Mouse (Mus musculus): ENCODE data around the gene Pop7. TPM values are rescaled to one million over a fixed set of nuclear protein-coding genes. Genes with fewer than 3 reads are reported as not detected.
A peak's percentile ranks its signal among the peaks of the same experiment; 100 is the strongest.

Pop7 gene
- polyA plus RNA-seq, 1 experiment from 2014 or later: 43.2 TPM

DNA sequence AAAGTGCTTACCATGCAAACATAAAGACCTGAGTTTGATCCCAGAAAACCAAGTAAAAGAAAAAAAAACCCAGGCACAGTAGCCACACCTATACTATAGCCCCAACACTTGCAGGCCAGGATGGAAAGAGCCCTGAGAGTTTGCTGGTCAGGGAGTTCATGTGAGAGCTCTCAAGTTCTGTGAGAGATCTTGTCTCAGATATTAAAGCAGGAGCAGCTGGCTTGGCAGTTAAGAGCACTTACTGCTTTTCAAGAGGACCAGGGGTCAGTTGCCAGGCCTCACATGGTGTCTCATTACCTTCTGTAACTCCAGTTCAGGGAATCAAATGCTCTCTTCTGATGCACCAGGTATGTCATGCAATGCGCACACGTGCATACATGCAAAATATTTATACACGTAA, 32.4 kb upstream of the Pop7 start:
- ATAC-seq (no peak), DNase-seq (ENCODE audit: low read depth, low spot score) (no peak)
- H3K27me3 ChIP-seq: no peaks in the 10 kb centered on the region
- POLR2A ChIA-PET: no interaction called here
- no peak for TF ChIP-seq CTCF (IDR thresholded peaks at IDR 0.05)
- in situ Hi-C loops (cut with MboI; ENCODE audit: low pct_unique_long_range_greater_than_20kb): loop anchor here (5.0 kb wide), 3 partner anchors 68 to 228 kb away; partner anchors contain the start of gene Mospd3
- CTCF ChIA-PET: interaction anchor here (0.7 kb wide), 1 partner anchor 31 kb away, joined by 3 read pairs; no protein-coding TSS in a partner anchor

GRCm38 (mm10) chr5:137533117-137533827, 31.0 kb upstream of the Pop7 start, which contains the start of the genes Epo and Gnb2:
Epo (minus strand) TSS chr5:137533242.
Gnb2 (minus strand) TSS chr5:137533510.
- ChIA-PET POLR2A (interaction anchor here (0.7 to 3.2 kb wide), 2 partner anchors 67 to 107 kb away, joined by 3 to 8 read pairs; partner anchors contain the start of gene Mospd3), CTCF (no interaction called here)
- no peaks in the 10 kb centered on the region for H3K27me3 ChIP-seq
- peak; percentile 60 for ATAC-seq
- peak; percentile 99 for DNase-seq (ENCODE audit: low read depth, low spot score)
- in situ Hi-C loops (cut with MboI; ENCODE audit: low pct_unique_long_range_greater_than_20kb): loop anchor here (5.0 kb wide), 3 partner anchors 69 to 229 kb away; partner anchors contain the start of gene Mospd3
- TF ChIP-seq CTCF (IDR thresholded peaks at IDR 0.05): no peak

- no peak for DNase-seq (ENCODE audit: low read depth, low spot score)
- ChIA-PET CTCF (interaction anchor here (1.7 kb wide), 2 partner anchors 20 to 31 kb away, joined by 5 to 11 read pairs; partner anchors contain the start of gene Pop7), POLR2A (interaction anchor here (0.6 to 3.2 kb wide), 5 partner anchors 9 to 103 kb away, joined by 3 to 12 read pairs (median 5); partner anchors contain the start of gene Mospd3)
- in situ Hi-C loops (cut with MboI; ENCODE audit: low pct_unique_long_range_greater_than_20kb): loop anchor here (5.0 kb wide), 3 partner anchors 70 to 230 kb away; partner anchors contain the start of gene Mospd3
- TF ChIP-seq CTCF (IDR thresholded peaks at IDR 0.05): no peak
- ATAC-seq: peak; percentile 1
- H3K27me3 ChIP-seq: no peaks in the 10 kb centered on the region
Measured at GRCm38 (mm10) chr5:137532808-137533116, 30.4 kb upstream of the Pop7 start.

DNA sequence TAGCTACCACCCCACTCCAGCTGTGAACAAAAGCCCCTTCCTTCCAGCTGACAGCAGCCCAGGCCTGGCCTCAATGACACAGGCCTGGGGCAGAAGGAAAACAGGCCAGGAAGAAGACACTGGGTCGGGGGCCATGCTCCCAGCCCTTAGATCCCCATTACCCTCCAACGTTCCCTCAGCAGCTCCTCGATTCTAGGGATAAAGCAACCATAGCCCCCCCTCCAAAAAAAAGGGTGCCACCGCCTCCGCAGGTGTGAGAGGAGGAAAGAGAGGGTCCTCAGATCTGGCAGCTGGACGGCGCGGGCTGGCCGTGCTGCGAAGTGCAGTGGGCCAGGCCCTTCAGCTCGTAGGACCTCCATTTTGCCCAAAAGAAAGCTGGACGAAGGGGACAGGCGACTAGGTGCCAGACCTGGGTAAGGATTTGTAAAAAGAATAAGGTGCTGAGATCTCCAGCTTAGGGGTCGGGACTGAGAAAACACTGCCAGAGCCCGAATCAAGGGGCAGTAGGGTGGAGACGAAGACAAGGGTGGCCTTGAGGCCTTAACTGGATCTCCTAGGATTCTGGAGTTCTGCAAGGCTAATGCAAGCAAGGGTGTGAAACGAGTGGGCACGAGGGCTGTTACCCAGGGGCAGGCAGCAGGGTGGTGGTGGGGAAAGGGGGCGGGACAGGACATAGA, 30.0 kb upstream of the Pop7 start:
- in situ Hi-C loops (cut with MboI; ENCODE audit: low pct_unique_long_range_greater_than_20kb): loop anchor here (5.0 kb wide), 3 partner anchors 70 to 230 kb away; partner anchors contain the start of gene Mospd3
- DNase-seq (ENCODE audit: low read depth, low spot score): no peak
- ATAC-seq: no peak
- H3K27me3 ChIP-seq: no peaks in the 10 kb centered on the region
- ChIA-PET POLR2A (interaction anchor here (0.6 to 3.2 kb wide), 11 partner anchors 9 to 222 kb away, joined by 3 to 12 read pairs (median 5); partner anchors contain the start of genes Gm20605, Irs3 and Mospd3), CTCF (interaction anchor here (0.9 to 1.7 kb wide), 3 partner anchors 19 to 121 kb away, joined by 3 to 11 read pairs (median 5); partner anchors contain the start of gene Pop7)
- TF ChIP-seq CTCF (IDR thresholded peaks at IDR 0.05): no peak

DNA sequence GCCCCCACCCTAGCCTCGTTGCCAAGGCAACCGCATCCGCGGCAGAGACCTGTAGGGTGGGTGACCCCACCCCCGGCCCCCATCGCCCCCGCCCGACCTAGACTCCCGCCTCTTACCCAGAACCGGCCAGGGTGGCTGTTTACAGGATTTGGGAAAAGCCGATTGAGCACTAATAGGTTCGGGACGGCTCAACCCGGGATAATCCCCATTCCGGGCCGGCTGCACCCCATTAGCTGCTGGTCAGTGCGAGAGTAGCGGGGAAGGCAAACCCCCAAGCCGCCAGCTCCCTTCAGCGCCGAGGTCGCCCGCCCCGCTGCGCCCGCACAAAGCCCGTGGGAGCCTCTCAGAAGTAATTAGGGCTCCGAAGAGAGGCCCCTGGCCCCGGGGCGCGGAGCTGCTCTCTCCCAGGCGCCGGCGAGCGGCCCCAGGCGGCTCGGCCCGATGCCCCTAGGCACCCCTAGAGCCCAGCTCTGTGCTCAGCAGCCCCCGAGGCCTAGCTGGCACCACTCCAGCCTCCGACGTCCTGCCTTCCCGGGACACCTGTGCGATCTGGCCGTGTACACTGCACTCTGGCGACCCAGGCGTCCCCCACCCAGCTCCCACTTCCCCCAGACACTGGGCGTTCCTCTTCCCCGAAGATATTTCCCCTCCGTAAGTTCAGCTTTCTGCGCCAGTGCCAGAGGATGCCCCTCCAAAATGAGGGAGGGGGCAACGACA, 29.3 kb upstream of the Pop7 start:
- DNase-seq (ENCODE audit: low read depth, low spot score) (no peak), ATAC-seq (peak; percentile 6)
- ChIA-PET POLR2A (interaction anchor here (0.6 to 3.2 kb wide), 13 partner anchors 8 to 221 kb away, joined by 3 to 12 read pairs (median 5); partner anchors contain the start of genes Gm20605, Irs3 and Mospd3), CTCF (interaction anchor here (0.9 to 3.7 kb wide), 4 partner anchors 12 to 122 kb away, joined by 3 to 17 read pairs (median 8); partner anchors contain the start of genes Gigyf1 and Pop7)
- TF ChIP-seq CTCF (IDR thresholded peaks at IDR 0.05): no peak
- no peaks in the 10 kb centered on the region for H3K27me3 ChIP-seq
- in situ Hi-C loops (cut with MboI; ENCODE audit: low pct_unique_long_range_greater_than_20kb): loop anchor here (5.0 kb wide), 3 partner anchors 71 to 231 kb away; partner anchors contain the start of gene Mospd3

- no peak for DNase-seq (ENCODE audit: low read depth, low spot score)
- in situ Hi-C loops (cut with MboI; ENCODE audit: low pct_unique_long_range_greater_than_20kb): loop anchor here (5.0 kb wide), 3 partner anchors 72 to 232 kb away; partner anchors contain the start of gene Mospd3
- H3K27me3 ChIP-seq: no peaks in the 10 kb centered on the region
- ChIA-PET CTCF (interaction anchor here (1.7 to 3.7 kb wide), 3 partner anchors 12 to 29 kb away, joined by 5 to 17 read pairs (median 11); partner anchors contain the start of genes Gigyf1 and Pop7), POLR2A (interaction anchor here (0.8 to 3.2 kb wide), 12 partner anchors 11 to 116 kb away, joined by 3 to 9 read pairs (median 5); partner anchors contain the start of genes Gigyf1, Irs3 and Mospd3)
- no peak for TF ChIP-seq CTCF (IDR thresholded peaks at IDR 0.05)
- peak; percentile 14 for ATAC-seq
Measured at GRCm38 (mm10) chr5:137530588-137531413, 28.5 kb upstream of the Pop7 start.

- in situ Hi-C loops (cut with MboI; ENCODE audit: low pct_unique_long_range_greater_than_20kb): loop anchor here (5.0 kb wide), 3 partner anchors 72 to 232 kb away; partner anchors contain the start of gene Mospd3
- ChIA-PET POLR2A (interaction anchor here (0.6 to 3.2 kb wide), 5 partner anchors 7 to 71 kb away, joined by 3 to 9 read pairs (median 6); partner anchors contain the start of genes Gigyf1 and Mospd3), CTCF (interaction anchor here (3.7 kb wide), 1 partner anchor 11 kb away, joined by 17 read pairs; the partner anchor contains the start of gene Gigyf1)
- H3K27me3 ChIP-seq: no peaks in the 10 kb centered on the region
- ATAC-seq (no peak), DNase-seq (ENCODE audit: low read depth, low spot score) (no peak)
- no peak for TF ChIP-seq CTCF (IDR thresholded peaks at IDR 0.05)
Measured at GRCm38 (mm10) chr5:137530075-137530474, 27.8 kb upstream of the Pop7 start.

DNA sequence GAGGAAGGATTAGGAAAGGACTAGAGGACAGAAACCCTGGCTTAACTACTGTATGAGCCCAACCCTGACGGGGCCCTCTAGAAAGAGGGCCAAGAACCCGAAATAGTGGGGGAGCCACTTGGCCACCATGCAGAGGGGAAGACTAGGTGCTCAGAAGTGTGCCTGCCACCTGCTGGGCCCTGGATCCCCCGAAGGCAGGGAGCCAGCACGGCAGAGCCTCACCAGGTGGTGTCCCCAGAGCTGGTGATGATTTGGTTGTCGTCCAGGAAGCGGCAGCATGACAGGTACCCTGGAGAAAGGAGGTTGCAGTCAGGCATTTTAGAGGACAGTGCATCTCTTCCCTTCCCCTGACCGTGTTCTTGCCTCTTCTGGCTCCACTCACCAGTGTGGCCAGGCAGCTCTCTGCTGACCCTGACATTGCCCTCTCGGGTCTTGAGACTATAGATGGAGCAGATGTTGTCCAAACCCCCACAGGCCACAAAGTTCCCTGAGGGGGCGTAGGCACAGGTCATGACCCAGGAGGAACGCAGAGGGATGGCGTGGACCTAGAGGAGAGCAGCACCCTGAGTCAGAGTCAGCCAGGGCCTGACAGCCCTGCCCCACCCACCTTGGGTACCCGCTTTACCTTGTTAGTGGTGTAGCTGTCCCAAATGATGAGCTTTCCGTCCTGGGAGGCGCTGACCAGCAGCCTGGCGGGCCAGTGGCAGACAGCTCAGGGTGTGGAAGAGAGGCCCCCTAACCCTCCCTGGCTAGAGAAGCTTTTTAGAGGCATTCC, 27.1 kb upstream of the Pop7 start:
- no peak for TF ChIP-seq CTCF (IDR thresholded peaks at IDR 0.05)
- ChIA-PET POLR2A (interaction anchor here (0.5 to 2.4 kb wide), 5 partner anchors 8 to 18 kb away, joined by 3 to 9 read pairs (median 5); partner anchors contain the start of gene Gigyf1), CTCF (interaction anchor here (3.7 kb wide), 1 partner anchor 10 kb away, joined by 17 read pairs; the partner anchor contains the start of gene Gigyf1)
- no peak for ATAC-seq
- no peak for DNase-seq (ENCODE audit: low read depth, low spot score)
- in situ Hi-C loops (cut with MboI; ENCODE audit: low pct_unique_long_range_greater_than_20kb): no loop called here
- H3K27me3 ChIP-seq: no peaks in the 10 kb centered on the region
